Mouse (Mus musculus) lung, embryonic 16.5 days (tissue): ENCODE data around the gene Ttc9. TPM values are rescaled to one million over a fixed set of nuclear protein-coding genes. Genes with fewer than 3 reads are reported as not detected.
A peak's percentile ranks its signal among the peaks of the same experiment; 100 is the strongest.

Source experiments
- ATAC-seq: fragments of 200-750 bp; cut with Nextera tagmentation; 2 replicates; pipeline ENCODE4 v1.8.0; 2017; ENCODE audit warnings: low read depth, mild to moderate bottlenecking, moderate library complexity
- H3K27ac ChIP-seq: fragments of 300-500 bp; sonication (generic); 2 replicates; pipeline ENCODE4 v1.5.1; 2014; ENCODE audit warnings: mild to moderate bottlenecking, control low read depth, low read length
- H3K27me3 ChIP-seq: fragments of 300-500 bp; sonication (generic); 2 replicates; pipeline ENCODE4 v1.6.1; 2014; ENCODE audit warnings: low read depth, low read length, mixed read lengths; ENCODE audit not compliant: control insufficient read depth, insufficient read depth
- H3K36me3 ChIP-seq: fragments of 300-500 bp; sonication (generic); 2 replicates; pipeline ENCODE4 v1.6.1; 2014; ENCODE audit warnings: low read length; ENCODE audit not compliant: control insufficient read depth, insufficient read depth
- H3K4me1 ChIP-seq: fragments of 300-500 bp; sonication (generic); replicated peaks from 2 replicates; pipeline ENCODE4 v1.6.1; 2014; ENCODE audit warnings: low read length, mixed read lengths; ENCODE audit not compliant: control insufficient read depth, insufficient read depth
- H3K4me2 ChIP-seq: fragments of 300-500 bp; sonication (generic); 2 replicates; pipeline ENCODE4 v1.6.1; 2014; ENCODE audit warnings: low read depth, low read length, control low read depth
- H3K4me3 ChIP-seq: fragments of 300-500 bp; sonication (generic); 2 replicates; pipeline ENCODE4 v1.5.1; 2014; ENCODE audit warnings: mild to moderate bottlenecking, low read length, control low read depth
- H3K9ac ChIP-seq: fragments of 300-500 bp; sonication (generic); 2 replicates; pipeline ENCODE4 v1.6.1; 2014; ENCODE audit warnings: low read length, control low read depth
- H3K9me3 ChIP-seq: fragments of 300-500 bp; sonication (generic); 2 replicates; pipeline ENCODE4 v1.6.1; 2016; ENCODE audit warnings: low read length; ENCODE audit not compliant: control insufficient read depth
- WGBS: fragments of 180-500 bp; shearing (Covaris S2); extraction: QIAGEN DNeasy Blood & Tissue Kit; methylation state at CpG from one replicate; pipeline ENCODE4 v1.1.7; 2014; 5-methylcytosine and 5-hydroxymethylcytosine counted together
- polyA plus RNA-seq: library from polyadenylated mRNA; unstranded; fragments of >200 nt; fragmentation: Nextera tagmentation; extraction: Ambion mirVana; gene quantifications from 2 replicates; pipeline ENCODE4 v1.2.1, GENCODE M21; 2015

The Ttc9 gene
- polyA plus RNA-seq, 1 experiment from 2014 or later = 4.9 TPM

- Histone ChIP-seq H3K9me3 (no peaks in the 10 kb centered on the region), H3K36me3 (no peaks in the 10 kb centered on the region), H3K4me2 (no peak overlapping the region), H3K4me1 (no peaks in the 10 kb centered on the region), H3K4me3 (no peak overlapping the region), H3K27me3 (no peaks in the 10 kb centered on the region), H3K9ac (no peak overlapping the region), H3K27ac (no peak overlapping the region)
- ATAC-seq = no peak
- WGBS = 75% methylated on average over 4 of the region's 4 CpGs
Observed at GRCm38 (mm10) chr12:81623377-81623776, 7.7 kb upstream of the Ttc9 start.

- Histone ChIP-seq H3K9me3 (no peaks in the 10 kb centered on the region), H3K4me2 (no peak overlapping the region), H3K9ac (no peak overlapping the region), H3K27ac (no peak overlapping the region), H3K4me3 (no peak overlapping the region), H3K27me3 (peaks cover 10% of the 10 kb centered on the region), H3K36me3 (no peaks in the 10 kb centered on the region), H3K4me1 (no peaks in the 10 kb centered on the region)
- ATAC-seq = no peak
- WGBS = 67% methylated on average over 12 of the region's 12 CpGs
Observed at GRCm38 (mm10) chr12:81626226-81626861, 4.7 kb upstream of the Ttc9 start.

- Histone ChIP-seq H3K4me3 (no peak overlapping the region), H3K4me1 (no peaks in the 10 kb centered on the region; the same call in 1 of the 2 replicates), H3K9ac (no peak overlapping the region), H3K36me3 (no peaks in the 10 kb centered on the region), H3K27me3 (peaks cover 18% of the 10 kb centered on the region), H3K27ac (no peak overlapping the region), H3K9me3 (no peaks in the 10 kb centered on the region), H3K4me2 (no peak overlapping the region)
- 52% methylated on average over 6 of the region's 6 CpGs for WGBS
- ATAC-seq = no peak
Observed at GRCm38 (mm10) chr12:81627426-81627825, 3.6 kb upstream of the Ttc9 start.

GRCm38 (mm10) chr12:81628091-81628490 lies 3.0 kb upstream of the Ttc9 start:
- Histone ChIP-seq H3K27me3 (peaks cover 22% of the 10 kb centered on the region), H3K4me2 (no peak overlapping the region), H3K27ac (no peak overlapping the region), H3K9ac (no peak overlapping the region), H3K36me3 (no peaks in the 10 kb centered on the region), H3K9me3 (no peaks in the 10 kb centered on the region), H3K4me3 (no peak overlapping the region), H3K4me1 (no peaks in the 10 kb centered on the region; the same call in 1 of the 2 replicates)
- 61% methylated on average over 4 of the region's 4 CpGs for WGBS
- ATAC-seq = no peak

- peaks cover 24% of the 10 kb centered on the region for H3K27me3 ChIP-seq
- peak overlapping the region; percentile 77 for H3K27ac ChIP-seq
- peak overlapping the region; percentile 72 for H3K9ac ChIP-seq
Observed at GRCm38 (mm10) chr12:81630520-81630914, 532 bp upstream of the Ttc9 start.

GRCm38 (mm10) chr12:81631661-81632401 lies 782 bp downstream of the Ttc9 start:
- ATAC-seq = peak; percentile 39
- Histone ChIP-seq H3K27ac (peak overlapping the region; percentile 77), H3K27me3 (peaks cover 24% of the 10 kb centered on the region)

More at GRCm38 (mm10) chr12:81630520-81630914, 532 bp upstream of the Ttc9 start:
- WGBS = 3% methylated on average over 16 of the region's 16 CpGs
- Histone ChIP-seq H3K4me2 (peak overlapping the region; percentile 68), H3K4me1 (no peaks in the 10 kb centered on the region; the same call in 1 of the 2 replicates), H3K36me3 (no peaks in the 10 kb centered on the region), H3K9me3 (no peaks in the 10 kb centered on the region), H3K4me3 (peak overlapping the region; percentile 63)
- ATAC-seq = peak; percentile 73

GRCm38 (mm10) chr12:81633246-81633645 lies 2.2 kb downstream of the Ttc9 start:
- H3K4me3 ChIP-seq = no peak overlapping the region
- H3K4me2 ChIP-seq = no peak overlapping the region
- ATAC-seq = no peak
- no peaks in the 10 kb centered on the region for H3K9me3 ChIP-seq
- no peak overlapping the region for H3K27ac ChIP-seq
- H3K9ac ChIP-seq = no peak overlapping the region
- H3K4me1 ChIP-seq = no peaks in the 10 kb centered on the region; the same call in 1 of the 2 replicates
- no peaks in the 10 kb centered on the region for H3K36me3 ChIP-seq
- peaks cover 24% of the 10 kb centered on the region for H3K27me3 ChIP-seq
- WGBS = 69% methylated on average over 2 of the region's 2 CpGs

More at GRCm38 (mm10) chr12:81631661-81632401, 782 bp downstream of the Ttc9 start:
- Histone ChIP-seq H3K9ac (peak overlapping the region; percentile 72), H3K4me3 (peak overlapping the region; percentile 63), H3K36me3 (no peaks in the 10 kb centered on the region), H3K9me3 (no peaks in the 10 kb centered on the region), H3K4me1 (no peaks in the 10 kb centered on the region; the same call in 1 of the 2 replicates), H3K4me2 (peak overlapping the region; percentile 68)
- under 1% methylated on average over 27 of the region's 31 CpGs for WGBS

GRCm38 (mm10) chr12:81640656-81641055 lies 9.6 kb downstream of the Ttc9 start:
- H3K4me2 ChIP-seq = no peak overlapping the region
- H3K9me3 ChIP-seq = no peaks in the 10 kb centered on the region
- 48% methylated on average over 5 of the region's 5 CpGs for WGBS
- no peaks in the 10 kb centered on the region for H3K36me3 ChIP-seq
- H3K9ac ChIP-seq = no peak overlapping the region
- no peaks in the 10 kb centered on the region for H3K27me3 ChIP-seq
- ATAC-seq = no peak
- H3K27ac ChIP-seq = no peak overlapping the region
- no peaks in the 10 kb centered on the region for H3K4me1 ChIP-seq
- no peak overlapping the region for H3K4me3 ChIP-seq

GRCm38 (mm10) chr12:81642361-81643082 lies 11.5 kb downstream of the Ttc9 start:
- no peak overlapping the region for H3K27ac ChIP-seq

More at GRCm38 (mm10) chr12:81642361-81643082, 11.5 kb downstream of the Ttc9 start:
- H3K4me2 ChIP-seq = no peak overlapping the region
- H3K9ac ChIP-seq = no peak overlapping the region
- WGBS = 65% methylated on average over 11 of the region's 11 CpGs
- H3K4me3 ChIP-seq = no peak overlapping the region
- no peak for ATAC-seq
- no peaks in the 10 kb centered on the region for H3K36me3 ChIP-seq
- no peaks in the 10 kb centered on the region for H3K27me3 ChIP-seq
- no peaks in the 10 kb centered on the region for H3K9me3 ChIP-seq
- no peaks in the 10 kb centered on the region for H3K4me1 ChIP-seq
